Mouse (Mus musculus): Measurements from ENCODE around the gene Zfp526.
"Not testable (repeated sequence)": the region's sequence is repeated elsewhere in the genome, so short reads cannot be mapped to it uniquely, and the experiment has no call there.

Gene Zfp526

DNA sequence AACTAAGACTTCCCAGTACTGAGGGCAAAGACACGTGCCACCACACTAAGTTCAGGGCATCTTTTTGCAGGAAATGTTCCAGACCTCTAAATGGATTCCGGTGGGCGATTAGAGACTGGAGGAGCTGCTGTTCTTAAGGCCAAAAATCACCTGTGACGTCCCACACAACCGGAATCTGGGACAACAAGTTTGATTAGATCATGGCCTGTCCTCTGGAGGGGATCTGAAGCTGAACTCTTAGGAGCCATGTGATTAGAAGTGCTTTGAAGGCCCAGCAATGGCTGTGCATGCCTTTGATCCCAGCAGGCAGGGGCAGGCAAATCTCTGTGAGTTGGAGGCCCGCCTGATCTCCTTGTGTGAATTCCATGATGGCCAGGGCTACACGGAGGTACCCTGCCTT is 19.4 kb downstream of the Zfp526 start:
- no peak for DNase-seq (ENCODE audit: low spot score)

DNA sequence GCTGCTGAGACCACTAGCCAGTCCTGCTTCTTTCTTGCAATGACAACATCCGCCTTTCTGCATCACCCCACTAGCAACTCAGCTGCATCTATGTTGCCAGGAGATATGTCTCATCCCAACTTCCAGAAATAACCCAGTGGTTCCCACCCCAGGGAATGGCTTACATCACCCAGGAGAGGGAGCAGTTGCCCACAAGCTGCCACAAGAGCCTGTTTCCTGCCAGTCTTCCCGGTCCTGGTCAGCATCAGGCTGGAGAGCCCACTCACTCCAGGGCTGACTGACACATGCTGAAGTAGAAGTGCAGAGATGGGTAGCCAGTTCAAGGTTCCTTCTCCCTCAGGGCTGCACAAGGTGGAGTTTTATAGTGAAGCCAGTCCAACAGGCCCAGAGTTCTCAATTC is 19.8 kb downstream of the Zfp526 start:
- no peak for DNase-seq (ENCODE audit: low spot score)

DNA sequence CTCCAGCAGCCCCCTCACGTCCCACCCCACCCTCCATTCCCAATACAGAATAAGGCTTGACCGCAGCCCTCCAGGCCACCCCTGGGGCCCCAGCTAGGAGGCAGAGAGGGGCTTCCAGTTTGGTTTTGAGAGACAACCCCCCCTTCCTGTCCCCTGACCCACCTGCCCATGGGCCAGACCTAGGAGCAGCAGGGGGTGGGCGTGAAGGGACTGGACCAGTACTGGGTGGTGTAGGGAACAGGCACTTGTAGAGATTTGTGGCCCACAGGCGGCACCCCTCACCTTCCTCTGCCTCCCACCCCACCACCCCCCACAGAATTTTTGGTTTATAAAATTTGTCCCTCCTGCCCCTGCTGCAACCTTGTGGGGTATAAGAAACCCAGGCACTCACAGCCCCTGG is 22.1 kb downstream of the Zfp526 start:
- DNase-seq (ENCODE audit: low spot score): no peak

DNA sequence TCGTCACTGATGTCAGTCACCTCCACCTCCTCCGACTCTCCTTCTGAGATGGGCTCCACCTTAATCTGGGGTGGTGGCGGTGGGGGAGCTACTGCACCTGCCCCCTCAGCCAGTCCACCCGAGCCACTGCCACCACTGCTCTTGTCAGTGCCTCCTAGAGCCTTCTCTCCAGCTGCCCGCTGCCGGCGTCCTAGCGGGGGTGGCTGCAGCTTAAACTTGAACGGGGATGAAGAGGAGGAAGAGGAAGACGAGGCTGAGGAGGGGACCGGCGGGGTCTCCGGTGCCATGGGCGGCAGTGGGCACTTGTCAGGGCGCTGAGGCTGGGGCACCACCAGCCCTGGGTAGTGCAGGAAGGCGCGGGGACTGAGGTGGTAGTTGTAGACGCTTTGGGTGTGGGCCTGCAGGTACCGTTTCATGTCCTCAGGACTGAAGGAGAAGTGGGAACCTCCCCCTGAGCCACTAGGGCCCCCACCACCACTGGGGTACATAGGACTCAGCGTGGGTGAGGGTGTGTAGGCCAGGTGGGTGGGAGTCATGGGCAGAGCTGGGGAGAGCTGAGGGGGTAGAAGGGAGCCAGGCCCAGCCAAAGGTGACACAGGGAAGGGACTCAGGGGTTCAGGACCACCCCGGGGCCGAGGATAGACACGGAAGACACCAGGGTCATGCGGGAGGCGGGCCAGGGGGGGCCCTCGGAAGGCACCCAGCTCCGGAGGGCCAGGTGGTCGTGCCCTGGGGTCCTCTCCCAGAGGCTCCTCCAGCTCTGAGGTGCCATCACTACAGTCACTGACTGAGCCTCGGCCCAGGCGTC is 23.5 kb downstream of the Zfp526 start:
- no peak for DNase-seq (ENCODE audit: low spot score)

DNA sequence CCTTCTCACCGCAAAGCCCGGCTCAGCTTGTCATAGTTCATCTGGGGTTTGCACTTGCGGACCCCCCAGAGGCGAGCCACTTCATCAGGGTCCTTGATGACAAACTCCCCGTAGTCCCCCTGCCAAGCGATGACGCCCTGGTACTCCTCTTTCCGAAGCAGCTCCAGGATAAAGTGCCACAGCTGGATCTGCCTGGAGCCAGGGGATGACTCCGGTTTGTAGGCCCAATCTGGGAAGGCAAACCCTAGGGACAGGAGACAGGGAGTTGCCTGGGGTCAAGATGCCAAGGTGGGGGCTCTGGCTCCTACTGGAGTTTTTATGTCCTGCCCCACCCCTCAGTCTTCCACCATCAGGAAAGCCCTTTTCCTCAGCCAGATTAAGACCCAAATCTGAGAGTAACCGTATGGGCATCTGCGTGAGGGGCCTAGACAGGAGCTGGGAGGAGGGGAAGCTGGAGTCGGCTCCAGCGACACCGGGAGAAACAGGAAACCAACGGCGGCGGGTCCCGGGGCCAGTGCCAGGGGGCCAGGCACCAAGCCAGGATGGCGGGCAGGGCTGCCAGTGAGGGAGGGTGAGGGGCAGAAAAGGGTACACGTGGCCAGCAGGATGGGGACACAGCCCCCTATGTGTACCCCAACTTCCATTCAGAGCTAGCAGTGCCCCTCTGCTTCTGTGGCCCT is 25.0 kb downstream of the Zfp526 start:
- no peak for DNase-seq (ENCODE audit: low spot score)

DNA sequence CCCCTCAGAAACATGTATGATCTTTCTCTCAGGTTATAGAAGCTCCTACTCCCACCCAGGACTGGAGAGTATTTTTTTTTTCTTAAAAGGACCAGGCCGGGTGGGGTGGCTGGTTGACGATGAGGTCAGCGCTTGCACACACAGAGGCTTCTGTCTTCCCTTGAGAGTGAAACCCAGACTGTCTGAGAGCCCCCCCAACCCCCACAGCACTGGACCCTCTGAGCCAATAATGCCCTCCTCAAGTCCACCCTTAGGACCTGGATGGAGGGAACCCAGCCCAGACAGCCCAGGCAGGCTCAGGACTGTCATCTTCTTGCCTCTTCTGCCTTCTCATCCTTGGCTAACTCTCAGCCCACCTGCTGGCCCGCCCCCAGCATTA is 25.5 kb downstream of the Zfp526 start:
- no peak for DNase-seq (ENCODE audit: low spot score)

GRCm38 (mm10) chr7:25247498-25247897 is 26.3 kb downstream of the Zfp526 start:
- no peak for DNase-seq (ENCODE audit: low spot score)

GRCm38 (mm10) chr7:25248018-25248647 is 26.9 kb downstream of the Zfp526 start:
- DNase-seq (ENCODE audit: low spot score): no peak

GRCm38 (mm10) chr7:25248846-25249313 is 27.7 kb downstream of the Zfp526 start:
- DNase-seq (ENCODE audit: low spot score): no peak

GRCm38 (mm10) chr7:25249314-25250140 is 28.3 kb downstream of the Zfp526 start:
- DNase-seq (ENCODE audit: low spot score): peak; percentile 55

- peak; percentile 95 for DNase-seq (ENCODE audit: low spot score)
These were observed 29.1 kb downstream of the Zfp526 start, which contains the start of gene Erf for GRCm38 (mm10) chr7:25250141-25250972. Gene Erf, minus strand, starts transcription at chr7:25250761.

DNA sequence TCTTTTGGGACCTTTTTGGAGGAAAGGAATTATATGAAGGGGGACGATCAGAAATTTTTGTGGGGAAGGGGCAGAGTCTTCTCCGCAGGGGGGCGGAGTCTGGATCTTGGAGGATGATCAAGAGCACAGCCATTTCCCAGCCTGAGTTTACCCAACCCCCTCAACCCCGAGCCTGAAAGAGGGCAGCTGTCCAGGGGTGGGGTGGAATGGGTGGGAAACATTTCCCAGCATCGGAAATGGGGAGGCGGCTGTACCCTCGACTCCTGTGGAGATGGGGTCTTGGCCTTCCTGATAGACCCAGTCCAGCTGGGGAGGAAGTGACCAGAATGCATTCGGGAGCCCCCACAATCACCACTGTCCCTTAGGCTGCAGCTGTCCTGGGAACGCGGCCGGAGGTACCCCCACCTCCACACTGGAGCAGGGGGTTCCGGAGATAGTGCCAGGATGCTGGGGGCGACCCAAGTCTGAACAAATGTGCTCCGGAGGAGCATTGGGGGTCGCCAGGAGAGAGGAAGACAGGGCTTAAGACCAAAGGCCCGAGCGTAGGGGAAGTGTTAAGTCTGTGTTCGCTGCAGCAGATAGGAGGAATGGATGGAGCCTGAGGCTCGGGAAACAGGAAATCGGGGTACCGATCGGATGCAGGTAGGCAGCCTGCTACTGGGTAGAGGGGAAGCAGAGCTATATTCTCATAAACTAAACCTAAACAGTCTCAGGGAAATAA is 30.0 kb downstream of the Zfp526 start:
- peak; percentile 55 for DNase-seq (ENCODE audit: low spot score)

DNA sequence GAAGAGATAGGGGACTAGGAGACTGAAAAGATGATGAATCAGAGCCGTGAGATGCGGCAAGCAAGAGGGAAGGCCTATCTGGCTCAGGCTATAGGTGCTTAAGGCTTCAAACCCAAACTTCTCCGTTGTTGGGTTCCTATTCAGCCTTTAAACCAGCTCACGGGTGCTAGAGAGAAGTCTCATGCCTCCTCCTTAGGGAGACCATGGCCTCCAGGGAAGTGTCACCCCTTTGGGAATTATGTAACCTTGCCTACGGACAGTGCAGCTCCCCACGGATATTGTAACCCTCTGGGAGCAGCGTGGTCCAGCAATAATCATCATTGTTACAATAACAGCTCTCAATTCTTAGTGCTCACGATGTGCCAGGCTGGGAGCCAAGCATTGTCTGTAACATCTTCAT is 30.6 kb downstream of the Zfp526 start:
- no peak for DNase-seq (ENCODE audit: low spot score)

DNA sequence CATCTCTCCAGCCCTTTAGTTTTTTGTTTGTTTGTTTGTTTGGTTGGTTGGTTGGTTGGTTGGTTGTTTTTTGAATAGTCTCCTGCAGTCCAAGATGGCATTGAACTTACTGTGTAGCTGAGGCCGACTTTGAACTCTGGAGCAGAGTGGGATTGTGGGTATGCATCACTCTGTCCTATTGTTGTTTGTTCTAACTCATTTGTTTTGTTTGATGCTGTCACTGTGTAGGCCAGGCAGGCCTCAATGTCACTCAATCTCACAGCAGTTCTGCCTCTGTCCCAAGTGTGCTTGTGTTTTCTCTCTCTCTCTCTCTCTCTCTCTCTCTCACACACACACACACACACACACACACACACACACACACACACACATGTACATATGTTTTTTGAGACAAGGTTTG is 40.7 kb downstream of the Zfp526 start:
- no peak for DNase-seq (ENCODE audit: low spot score)

DNA sequence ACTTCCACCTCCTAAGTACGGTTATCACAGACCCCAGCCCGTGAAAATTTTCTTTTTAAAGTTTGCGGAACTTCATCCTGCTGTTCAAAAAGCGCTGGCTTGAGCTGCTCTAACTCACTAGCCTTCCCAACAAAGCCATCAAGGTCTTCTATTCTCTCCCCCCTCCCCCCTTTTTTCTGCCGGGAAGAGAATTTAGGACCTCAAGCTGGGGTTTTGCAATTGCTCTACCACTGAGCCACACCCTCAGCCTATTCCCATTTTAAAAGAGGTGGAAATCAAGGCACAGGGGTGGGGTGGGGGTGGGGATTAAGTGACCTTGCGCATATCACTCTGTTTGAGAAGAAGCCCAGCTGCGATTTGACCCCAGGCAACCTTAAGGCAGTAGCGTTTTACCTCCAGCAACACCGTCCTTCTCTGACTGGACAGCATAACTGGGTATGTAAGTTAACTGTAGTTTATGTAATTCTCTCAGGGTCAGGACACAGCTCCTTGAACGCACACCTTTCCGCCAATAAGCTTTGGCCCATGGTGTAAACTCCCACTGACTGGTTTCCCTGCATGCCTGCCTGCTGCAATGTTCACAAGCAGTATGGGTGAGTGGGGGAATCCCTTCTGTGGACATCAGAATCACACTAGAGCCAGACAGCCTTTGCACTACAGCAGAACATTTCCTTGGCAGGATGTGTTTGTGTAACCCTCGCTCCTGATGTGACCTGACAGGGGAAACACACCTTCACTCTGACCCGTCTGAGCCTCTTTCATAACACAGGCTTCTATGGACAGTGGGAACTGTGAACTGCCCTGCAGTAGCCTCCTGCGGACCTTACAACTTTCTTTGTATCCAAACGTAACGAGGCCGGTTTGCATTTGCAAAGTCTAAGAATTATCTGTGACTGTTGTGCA is 43.0 kb downstream of the Zfp526 start:
- no peak for DNase-seq (ENCODE audit: low spot score)

GRCm38 (mm10) chr7:25265743-25266142 is 44.5 kb downstream of the Zfp526 start:
- not testable (repeated sequence) for DNase-seq (ENCODE audit: low spot score)

- DNase-seq (ENCODE audit: low spot score): no peak
These were observed 45.1 kb downstream of the Zfp526 start for GRCm38 (mm10) chr7:25266180-25266962.

- DNase-seq (ENCODE audit: low spot score): peak; percentile 95
These were observed 46.1 kb downstream of the Zfp526 start, which contains the start of gene Cic for GRCm38 (mm10) chr7:25267301-25267750. Gene Cic, plus strand, starts transcription at chr7:25267704.

Data from ovary, postnatal 14 days (tissue).